Comparison of ENCODE assay signal across 22 mouse cellular contexts in genomic region chr6:28922371-28922770, GRCm38 (mm10).
"Had no signal": no experiment of that assay in that cellular context is flagged by ENCODE, and none has a peak within 500 bp of the region (broad histone marks: within the 10 kb centered on the region; RNA-seq: fewer than 3 reads in every experiment).

No protein-coding gene starts in this region.

- H3K27me3 ChIP-seq: kidney, embryonic 15.5 days; limb, embryonic 12.5 days; limb, embryonic 15.5 days; neural tube, embryonic 13.5 days had no signal

- H3K4me3 ChIP-seq: kidney, embryonic 15.5 days; limb, embryonic 12.5 days; limb, embryonic 15.5 days; myocyte; neural tube, embryonic 13.5 days had no signal

- H3K4me1 ChIP-seq: kidney, embryonic 15.5 days; limb, embryonic 12.5 days; limb, embryonic 15.5 days had no signal

- H3K4me2 ChIP-seq: kidney, embryonic 15.5 days; limb, embryonic 12.5 days; limb, embryonic 15.5 days; liver, embryonic 11.5 days; lung, embryonic 14.5 days; neural tube, embryonic 13.5 days had no signal

- DNase-seq: kidney, adult 11 months; kidney, adult 8-10 months; kidney, postnatal 10 days; kidney, postnatal 36 days; liver, postnatal 0 days; lung, embryonic 14.5 days; midbrain, embryonic 14.5 days; right cerebral cortex, adult 18-20 months; right cerebral cortex, postnatal 14 days; right cerebral cortex, postnatal 4 days; thymus, adult 2 months; thymus, postnatal 25 days had no signal

- H3K9ac ChIP-seq: kidney, embryonic 15.5 days; limb, embryonic 12.5 days; limb, embryonic 15.5 days; liver, embryonic 14.5 days; liver, postnatal 0 days; lung, embryonic 14.5 days; neural tube, embryonic 13.5 days had no signal

- H3K9me3 ChIP-seq: kidney, embryonic 15.5 days; limb, embryonic 12.5 days; limb, embryonic 15.5 days; neural tube, embryonic 13.5 days had no signal

- ATAC-seq: liver, postnatal 0 days; lung, postnatal 0 days had no signal

- H3K27ac ChIP-seq: kidney, embryonic 15.5 days; limb, embryonic 12.5 days; limb, embryonic 15.5 days; liver, embryonic 14.5 days; macrophage; neural tube, embryonic 13.5 days; stomach, postnatal 0 days had no signal

- H3K36me3 ChIP-seq: kidney, embryonic 15.5 days; limb, embryonic 12.5 days; limb, embryonic 15.5 days; neural tube, embryonic 13.5 days had no signal
